Mouse (Mus musculus): Measurements from ENCODE around the gene 4931422A03Rik. TPM values are rescaled to one million over a fixed set of nuclear protein-coding genes. Genes with fewer than 3 reads are reported as not detected.

The 4931422A03Rik gene
- polyA plus RNA-seq, 1 experiment from 2014 or later = 2.3 TPM

GRCm38 (mm10) chr2:103936666-103937065 lies 91.5 kb downstream of the 4931422A03Rik start:
- ATAC-seq = no peak
- Histone ChIP-seq H3K27ac (ENCODE audit: low read depth, low read length) (no peak overlapping the region), H3K36me3 (ENCODE audit: control insufficient read depth, insufficient read depth, low read length) (no peaks in the 10 kb centered on the region), H3K4me2 (ENCODE audit: low read length) (no peak overlapping the region), H3K9me3 (ENCODE audit: control insufficient read depth, low read length) (no peaks in the 10 kb centered on the region), H3K4me3 (ENCODE audit: low read length) (no peak overlapping the region), H3K4me1 (ENCODE audit: control insufficient read depth, insufficient read depth, low read depth, low read length) (no peaks in the 10 kb centered on the region), H3K9ac (ENCODE audit: low read depth, low read length) (no peak overlapping the region), H3K27me3 (replicated peaks; ENCODE audit: control insufficient read depth, insufficient read depth, low read length) (no peaks in the 10 kb centered on the region)
- WGBS = 89% methylated on average over 2 of the region's 2 CpGs

- WGBS = 55% methylated on average over 10 of the region's 10 CpGs
- no peak overlapping the region for H3K4me3 ChIP-seq (ENCODE audit: low read length)
- H3K27ac ChIP-seq (ENCODE audit: low read depth, low read length) = no peak overlapping the region
- ATAC-seq = no peak
- no peak overlapping the region for H3K4me2 ChIP-seq (ENCODE audit: low read length)
- H3K9ac ChIP-seq (ENCODE audit: low read depth, low read length) = no peak overlapping the region
- H3K4me1 ChIP-seq (ENCODE audit: control insufficient read depth, insufficient read depth, low read depth, low read length) = no peaks in the 10 kb centered on the region
- H3K36me3 ChIP-seq (ENCODE audit: control insufficient read depth, insufficient read depth, low read length) = no peaks in the 10 kb centered on the region
- H3K9me3 ChIP-seq (ENCODE audit: control insufficient read depth, low read length) = no peaks in the 10 kb centered on the region
- H3K27me3 ChIP-seq (replicated peaks; ENCODE audit: control insufficient read depth, insufficient read depth, low read length) = no peaks in the 10 kb centered on the region
These were observed 92.3 kb downstream of the 4931422A03Rik start for GRCm38 (mm10) chr2:103935691-103936435.

GRCm38 (mm10) chr2:103934670-103935069 lies 93.5 kb downstream of the 4931422A03Rik start:
- Histone ChIP-seq H3K4me2 (ENCODE audit: low read length) (no peak overlapping the region), H3K9me3 (ENCODE audit: control insufficient read depth, low read length) (no peaks in the 10 kb centered on the region), H3K4me3 (ENCODE audit: low read length) (no peak overlapping the region), H3K4me1 (ENCODE audit: control insufficient read depth, insufficient read depth, low read depth, low read length) (peaks cover 3% of the 10 kb centered on the region), H3K36me3 (ENCODE audit: control insufficient read depth, insufficient read depth, low read length) (no peaks in the 10 kb centered on the region), H3K27ac (ENCODE audit: low read depth, low read length) (no peak overlapping the region), H3K9ac (ENCODE audit: low read depth, low read length) (no peak overlapping the region), H3K27me3 (replicated peaks; ENCODE audit: control insufficient read depth, insufficient read depth, low read length) (no peaks in the 10 kb centered on the region)
- WGBS = 83% methylated on average over 3 of the region's 3 CpGs
- no peak for ATAC-seq

GRCm38 (mm10) chr2:103934270-103934669 lies 93.9 kb downstream of the 4931422A03Rik start:
- WGBS = 33% methylated on average over 7 of the region's 7 CpGs
- no peak overlapping the region for H3K4me2 ChIP-seq (ENCODE audit: low read length)
- H3K9me3 ChIP-seq (ENCODE audit: control insufficient read depth, low read length) = no peaks in the 10 kb centered on the region
- H3K27me3 ChIP-seq (replicated peaks; ENCODE audit: control insufficient read depth, insufficient read depth, low read length) = no peaks in the 10 kb centered on the region
- H3K9ac ChIP-seq (ENCODE audit: low read depth, low read length) = no peak overlapping the region
- no peak overlapping the region for H3K4me3 ChIP-seq (ENCODE audit: low read length)
- H3K27ac ChIP-seq (ENCODE audit: low read depth, low read length) = no peak overlapping the region
- ATAC-seq = no peak
- peaks cover 3% of the 10 kb centered on the region for H3K4me1 ChIP-seq (ENCODE audit: control insufficient read depth, insufficient read depth, low read depth, low read length)
- no peaks in the 10 kb centered on the region for H3K36me3 ChIP-seq (ENCODE audit: control insufficient read depth, insufficient read depth, low read length)

GRCm38 (mm10) chr2:103932480-103932879 lies 95.7 kb downstream of the 4931422A03Rik start:
- Histone ChIP-seq H3K4me2 (ENCODE audit: low read length) (no peak overlapping the region), H3K27ac (ENCODE audit: low read depth, low read length) (no peak overlapping the region), H3K4me1 (ENCODE audit: control insufficient read depth, insufficient read depth, low read depth, low read length) (peaks cover 3% of the 10 kb centered on the region), H3K4me3 (ENCODE audit: low read length) (no peak overlapping the region), H3K36me3 (ENCODE audit: control insufficient read depth, insufficient read depth, low read length) (no peaks in the 10 kb centered on the region), H3K27me3 (replicated peaks; ENCODE audit: control insufficient read depth, insufficient read depth, low read length) (no peaks in the 10 kb centered on the region), H3K9me3 (ENCODE audit: control insufficient read depth, low read length) (no peaks in the 10 kb centered on the region), H3K9ac (ENCODE audit: low read depth, low read length) (no peak overlapping the region)
- 70% methylated on average over 9 of the region's 9 CpGs for WGBS
- ATAC-seq = no peak

- no peaks in the 10 kb centered on the region for H3K27me3 ChIP-seq (replicated peaks; ENCODE audit: control insufficient read depth, insufficient read depth, low read length)
- H3K4me3 ChIP-seq (ENCODE audit: low read length) = no peak overlapping the region
- ATAC-seq = no peak
- H3K9ac ChIP-seq (ENCODE audit: low read depth, low read length) = no peak overlapping the region
- no peak overlapping the region for H3K4me2 ChIP-seq (ENCODE audit: low read length)
- WGBS = 42% methylated on average over 2 of the region's 2 CpGs
- H3K36me3 ChIP-seq (ENCODE audit: control insufficient read depth, insufficient read depth, low read length) = no peaks in the 10 kb centered on the region
- H3K9me3 ChIP-seq (ENCODE audit: control insufficient read depth, low read length) = no peaks in the 10 kb centered on the region
- H3K27ac ChIP-seq (ENCODE audit: low read depth, low read length) = no peak overlapping the region
- H3K4me1 ChIP-seq (ENCODE audit: control insufficient read depth, insufficient read depth, low read depth, low read length) = peaks cover 3% of the 10 kb centered on the region
These were observed 96.1 kb downstream of the 4931422A03Rik start for GRCm38 (mm10) chr2:103932025-103932424.

GRCm38 (mm10) chr2:103931511-103931911 lies 96.7 kb downstream of the 4931422A03Rik start:
- Histone ChIP-seq H3K36me3 (ENCODE audit: control insufficient read depth, insufficient read depth, low read length) (no peaks in the 10 kb centered on the region), H3K27me3 (replicated peaks; ENCODE audit: control insufficient read depth, insufficient read depth, low read length) (no peaks in the 10 kb centered on the region), H3K4me1 (ENCODE audit: control insufficient read depth, insufficient read depth, low read depth, low read length) (peaks cover 3% of the 10 kb centered on the region), H3K27ac (ENCODE audit: low read depth, low read length) (no peak overlapping the region), H3K4me3 (ENCODE audit: low read length) (no peak overlapping the region), H3K4me2 (ENCODE audit: low read length) (no peak overlapping the region), H3K9ac (ENCODE audit: low read depth, low read length) (no peak overlapping the region), H3K9me3 (ENCODE audit: control insufficient read depth, low read length) (no peaks in the 10 kb centered on the region)
- no peak for ATAC-seq
- WGBS = 68% methylated on average over 7 of the region's 7 CpGs

GRCm38 (mm10) chr2:103930306-103931019 lies 97.7 kb downstream of the 4931422A03Rik start:
- ATAC-seq = peak; percentile 60
- H3K4me1 ChIP-seq (ENCODE audit: control insufficient read depth, insufficient read depth, low read depth, low read length) = peaks cover 3% of the 10 kb centered on the region
- 37% methylated on average over 13 of the region's 13 CpGs for WGBS
- no peaks in the 10 kb centered on the region for H3K27me3 ChIP-seq (replicated peaks; ENCODE audit: control insufficient read depth, insufficient read depth, low read length)
- H3K27ac ChIP-seq (ENCODE audit: low read depth, low read length) = no peak overlapping the region
- H3K4me3 ChIP-seq (ENCODE audit: low read length) = no peak overlapping the region
- H3K4me2 ChIP-seq (ENCODE audit: low read length) = no peak overlapping the region
- H3K36me3 ChIP-seq (ENCODE audit: control insufficient read depth, insufficient read depth, low read length) = no peaks in the 10 kb centered on the region
- H3K9me3 ChIP-seq (ENCODE audit: control insufficient read depth, low read length) = no peaks in the 10 kb centered on the region
- H3K9ac ChIP-seq (ENCODE audit: low read depth, low read length) = no peak overlapping the region

GRCm38 (mm10) chr2:103927610-103928145 lies 100.5 kb downstream of the 4931422A03Rik start:
- H3K9ac ChIP-seq (ENCODE audit: low read depth, low read length) = no peak overlapping the region
- no peaks in the 10 kb centered on the region for H3K9me3 ChIP-seq (ENCODE audit: control insufficient read depth, low read length)
- H3K4me1 ChIP-seq (ENCODE audit: control insufficient read depth, insufficient read depth, low read depth, low read length) = peaks cover 3% of the 10 kb centered on the region
- H3K4me2 ChIP-seq (ENCODE audit: low read length) = no peak overlapping the region
- no peaks in the 10 kb centered on the region for H3K36me3 ChIP-seq (ENCODE audit: control insufficient read depth, insufficient read depth, low read length)
- peak; percentile 74 for ATAC-seq
- no peaks in the 10 kb centered on the region for H3K27me3 ChIP-seq (replicated peaks; ENCODE audit: control insufficient read depth, insufficient read depth, low read length)
- H3K4me3 ChIP-seq (ENCODE audit: low read length) = no peak overlapping the region
- 19% methylated on average over 1 of the region's 1 CpGs for WGBS
- no peak overlapping the region for H3K27ac ChIP-seq (ENCODE audit: low read depth, low read length)
